In genomic region chr7:72345901-72346300, GRCm38 (mm10) we compare ENCODE assay signal across 16 mouse cellular contexts.
"Had no signal": no experiment of that assay in that cellular context is flagged by ENCODE, and none has a peak within 500 bp of the region (broad histone marks: within the 10 kb centered on the region; RNA-seq: fewer than 3 reads in every experiment).

No protein-coding gene starts in this region.

- H3K9ac ChIP-seq: neural tube, embryonic 13.5 days; neural tube, embryonic 15.5 days; stomach, embryonic 15.5 days had no signal

- H3K4me2 ChIP-seq: neural tube, embryonic 13.5 days; neural tube, embryonic 15.5 days; stomach, embryonic 15.5 days had no signal

- H3K4me3 ChIP-seq: neural tube, embryonic 13.5 days; neural tube, embryonic 15.5 days; stomach, embryonic 15.5 days had no signal

- H3K4me1 ChIP-seq: neural tube, embryonic 13.5 days; neural tube, embryonic 15.5 days; stomach, embryonic 15.5 days had no signal

- H3K27ac ChIP-seq: neural tube, embryonic 13.5 days; neural tube, embryonic 15.5 days; stomach, embryonic 15.5 days; stomach, postnatal 0 days had no signal

- H3K27me3 ChIP-seq: neural tube, embryonic 13.5 days; neural tube, embryonic 15.5 days; stomach, embryonic 15.5 days had no signal

- DNase-seq: retina, postnatal 1 day; right cerebral cortex, adult 18-20 months; right cerebral cortex, postnatal 14 days; right cerebral cortex, postnatal 25 days; right cerebral cortex, postnatal 4 days; spleen, adult 18-20 months; thymus, adult 18-20 months; thymus, adult 2 months; thymus, postnatal 14 days; thymus, postnatal 25 days; thymus, postnatal 36 days; thymus, postnatal 4 days had no signal

- H3K36me3 ChIP-seq: neural tube, embryonic 13.5 days; neural tube, embryonic 15.5 days; stomach, embryonic 15.5 days had no signal

- H3K9me3 ChIP-seq: neural tube, embryonic 13.5 days; neural tube, embryonic 15.5 days; stomach, embryonic 15.5 days had no signal
